Mouse (Mus musculus): Measurements from ENCODE around the gene Zscan22. TPM values are rescaled to one million over a fixed set of nuclear protein-coding genes. Genes with fewer than 3 reads are reported as not detected.
"Not testable (repeated sequence)": the region's sequence is repeated elsewhere in the genome, so short reads cannot be mapped to it uniquely, and the experiment has no call there.

Gene Zscan22
- polyA plus RNA-seq, 1 experiment from 2014 or later: 2.3 TPM

DNA sequence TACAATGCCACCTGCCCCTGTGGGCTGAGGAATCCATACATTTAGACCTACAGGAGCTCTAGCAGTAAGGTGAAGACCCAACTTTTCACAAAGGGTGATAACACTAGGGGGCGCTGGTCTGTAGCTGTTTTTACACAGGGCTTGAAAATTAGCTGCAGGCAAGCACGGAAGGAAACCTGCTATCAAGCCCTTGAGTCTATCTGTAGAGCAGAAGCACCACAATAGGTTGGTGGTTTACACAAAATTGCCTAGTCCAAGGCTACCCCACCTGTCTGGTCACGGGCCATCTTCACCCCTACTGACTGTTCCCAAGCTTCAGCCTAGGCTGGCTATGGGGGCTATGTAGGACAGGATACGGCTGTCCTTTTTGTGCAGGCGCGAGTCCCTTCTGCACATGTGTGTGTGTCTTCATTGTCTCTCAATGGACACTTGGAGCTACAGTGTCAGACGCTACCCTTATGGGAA is 11.9 kb downstream of the Zscan22 start:
- peak; percentile 92 for TF ChIP-seq CTCF (IDR thresholded peaks at IDR 0.05; ENCODE audit: low read depth)
- TF ChIP-seq EP300 (IDR thresholded peaks at IDR 0.05; ENCODE audit: low read depth): no peak
- WGBS (ENCODE audit: insufficient replicate concordance): 17% methylated on average over 7 of the region's 7 CpGs
- Histone ChIP-seq H3K36me3 (replicated peaks; ENCODE audit: insufficient read depth, low read length) (peaks cover 24% of the 10 kb centered on the region), H3K27me3 (ENCODE audit: insufficient read depth, low read length) (no peaks in the 10 kb centered on the region), H3K27ac (ENCODE audit: low read depth) (peak overlapping the region; percentile 91), H3K9ac (replicated peaks) (peak overlapping the region; percentile 69), H3K4me3 (ENCODE audit: low read depth, low read length) (peak overlapping the region; percentile 62), H3K9me3 (ENCODE audit: low read length) (no peaks in the 10 kb centered on the region), H3K4me2 (ENCODE audit: low read depth, low read length) (peak overlapping the region; percentile 84), H3K4me1 (ENCODE audit: insufficient read depth) (peaks cover 6% of the 10 kb centered on the region; the same call in 1 of the 2 replicates)
- ATAC-seq: peak; percentile 51
- DNase-seq: peak; percentile 86

DNA sequence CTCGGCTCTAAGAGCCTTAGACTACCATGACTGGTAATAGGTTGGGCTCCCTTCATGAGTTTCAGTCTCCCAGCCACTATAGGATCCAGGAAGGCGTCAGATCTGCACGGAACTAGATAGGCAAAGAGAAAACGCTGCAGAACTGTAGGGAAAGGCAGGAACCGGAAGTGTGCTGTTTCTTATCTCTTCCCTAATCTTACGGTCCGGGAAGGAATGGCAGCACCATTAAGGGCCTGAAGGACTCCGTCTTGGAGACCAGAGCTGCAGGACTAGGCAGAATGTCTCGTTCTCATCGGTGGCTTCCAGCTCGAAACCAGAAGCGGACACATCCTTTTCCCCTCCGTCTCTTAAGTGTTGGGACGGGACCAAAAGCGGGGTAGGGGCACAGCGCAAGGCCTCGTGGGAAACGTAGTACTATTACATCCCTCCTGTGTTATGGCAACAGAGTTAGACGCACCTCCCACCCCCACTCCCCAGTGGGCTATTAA is 12.6 kb downstream of the Zscan22 start:
- ATAC-seq (peak; percentile 80), DNase-seq (peak; percentile 61)
- Histone ChIP-seq H3K4me2 (ENCODE audit: low read depth, low read length) (peak overlapping the region; percentile 84), H3K36me3 (replicated peaks; ENCODE audit: insufficient read depth, low read length) (peaks cover 24% of the 10 kb centered on the region), H3K27me3 (ENCODE audit: insufficient read depth, low read length) (no peaks in the 10 kb centered on the region), H3K27ac (ENCODE audit: low read depth) (peak overlapping the region; percentile 91), H3K4me3 (ENCODE audit: low read depth, low read length) (peak overlapping the region; percentile 62), H3K9me3 (ENCODE audit: low read length) (no peaks in the 10 kb centered on the region), H3K4me1 (ENCODE audit: insufficient read depth) (peaks cover 6% of the 10 kb centered on the region; the same call in 1 of the 2 replicates), H3K9ac (replicated peaks) (peak overlapping the region; percentile 69)
- WGBS (ENCODE audit: insufficient replicate concordance): 2% methylated on average over 19 of the region's 19 CpGs
- TF ChIP-seq CTCF (IDR thresholded peaks at IDR 0.05; ENCODE audit: low read depth) (no peak), EP300 (IDR thresholded peaks at IDR 0.05; ENCODE audit: low read depth) (no peak)

DNA sequence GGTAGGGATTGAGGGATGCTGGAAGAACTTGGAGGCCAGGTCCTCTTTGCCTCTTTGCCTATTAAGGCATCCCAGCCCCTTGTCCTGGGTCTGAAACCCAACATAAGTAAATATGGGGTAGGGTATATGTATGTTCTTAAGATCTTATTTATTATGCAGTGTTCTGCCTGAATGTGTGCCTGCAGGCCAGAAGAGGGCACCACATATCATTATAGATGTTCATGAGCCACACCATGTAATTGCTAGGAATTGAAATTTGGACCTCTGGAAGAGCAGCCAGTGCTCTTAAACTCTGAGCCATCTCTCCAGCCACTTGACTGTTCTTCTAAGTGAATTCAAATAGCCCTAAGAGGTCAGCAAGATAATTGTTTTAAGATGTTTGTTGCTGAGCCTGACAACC is 15.9 kb downstream of the Zscan22 start:
- ATAC-seq (no peak), DNase-seq (no peak)

DNA sequence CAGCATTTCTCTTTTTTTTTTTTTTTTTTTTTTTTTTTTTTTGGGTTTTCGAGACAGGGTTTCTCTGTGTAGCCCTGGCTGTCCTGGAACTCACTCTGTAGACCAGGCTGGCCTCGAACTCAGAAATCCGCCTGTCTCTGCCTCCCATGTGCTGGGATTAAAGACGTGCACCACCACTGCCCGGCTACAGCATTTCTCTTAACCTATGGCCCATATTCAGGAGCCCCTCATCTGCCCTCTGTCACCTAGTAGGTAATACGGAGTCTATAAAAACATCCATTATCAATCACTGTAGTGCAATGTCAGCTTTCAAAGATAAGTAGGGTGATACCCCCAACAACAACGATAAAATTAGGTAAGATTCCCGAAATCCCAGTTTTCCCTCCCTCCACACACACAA is 22.9 kb downstream of the Zscan22 start:
- Histone ChIP-seq H3K4me2 (ENCODE audit: low read depth, low read length) (peak overlapping the region; percentile 29; the same call in 1 of the 2 replicates), H3K4me1 (ENCODE audit: insufficient read depth) (peaks cover 14% of the 10 kb centered on the region), H3K36me3 (replicated peaks; ENCODE audit: insufficient read depth, low read length) (peaks cover 23% of the 10 kb centered on the region)
- 80% methylated on average over 7 of the region's 8 CpGs for WGBS (ENCODE audit: insufficient replicate concordance)
- not testable (repeated sequence) for H3K4me3 ChIP-seq (ENCODE audit: low read depth, low read length); H3K27ac ChIP-seq (ENCODE audit: low read depth); DNase-seq; ATAC-seq; H3K27me3 ChIP-seq (ENCODE audit: insufficient read depth, low read length); H3K9me3 ChIP-seq (ENCODE audit: low read length); H3K9ac ChIP-seq (replicated peaks)

More for the DNA sequence above, 15.9 kb downstream of the Zscan22 start:
- TF ChIP-seq CTCF (IDR thresholded peaks at IDR 0.05; ENCODE audit: low read depth) (peak; percentile 66), EP300 (IDR thresholded peaks at IDR 0.05; ENCODE audit: low read depth) (no peak)
- Histone ChIP-seq H3K4me3 (ENCODE audit: low read depth, low read length) (no peak overlapping the region), H3K36me3 (replicated peaks; ENCODE audit: insufficient read depth, low read length) (peaks cover under 1% of the 10 kb centered on the region; the same call in 1 of the 2 replicates), H3K4me1 (ENCODE audit: insufficient read depth) (peaks cover 6% of the 10 kb centered on the region; the same call in 1 of the 2 replicates), H3K27ac (ENCODE audit: low read depth) (no peak overlapping the region), H3K9ac (replicated peaks) (no peak overlapping the region), H3K9me3 (ENCODE audit: low read length) (no peaks in the 10 kb centered on the region), H3K27me3 (ENCODE audit: insufficient read depth, low read length) (no peaks in the 10 kb centered on the region), H3K4me2 (ENCODE audit: low read depth, low read length) (no peak overlapping the region)

DNA sequence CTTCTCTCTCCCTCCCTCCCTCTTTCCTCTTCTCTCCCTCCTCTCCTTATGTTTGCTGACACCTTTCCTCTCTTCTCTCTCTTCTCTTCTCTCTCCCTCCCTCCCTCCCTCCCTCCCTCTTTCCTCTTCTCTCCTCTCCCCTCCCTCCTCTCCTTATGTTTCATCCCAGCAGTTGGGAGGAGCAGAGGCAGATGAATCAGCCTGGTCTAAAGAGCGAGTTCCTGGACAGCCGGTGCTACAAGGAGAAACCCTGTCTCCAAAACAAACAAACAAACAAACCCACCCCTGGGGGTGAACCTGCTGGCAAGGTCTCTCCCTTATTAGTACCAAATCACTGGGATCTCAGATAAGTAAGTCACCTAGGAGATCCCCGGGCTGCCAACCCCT is 23.7 kb downstream of the Zscan22 start:
- peak overlapping the region; percentile 97 for H3K4me2 ChIP-seq (ENCODE audit: low read depth, low read length)

DNA sequence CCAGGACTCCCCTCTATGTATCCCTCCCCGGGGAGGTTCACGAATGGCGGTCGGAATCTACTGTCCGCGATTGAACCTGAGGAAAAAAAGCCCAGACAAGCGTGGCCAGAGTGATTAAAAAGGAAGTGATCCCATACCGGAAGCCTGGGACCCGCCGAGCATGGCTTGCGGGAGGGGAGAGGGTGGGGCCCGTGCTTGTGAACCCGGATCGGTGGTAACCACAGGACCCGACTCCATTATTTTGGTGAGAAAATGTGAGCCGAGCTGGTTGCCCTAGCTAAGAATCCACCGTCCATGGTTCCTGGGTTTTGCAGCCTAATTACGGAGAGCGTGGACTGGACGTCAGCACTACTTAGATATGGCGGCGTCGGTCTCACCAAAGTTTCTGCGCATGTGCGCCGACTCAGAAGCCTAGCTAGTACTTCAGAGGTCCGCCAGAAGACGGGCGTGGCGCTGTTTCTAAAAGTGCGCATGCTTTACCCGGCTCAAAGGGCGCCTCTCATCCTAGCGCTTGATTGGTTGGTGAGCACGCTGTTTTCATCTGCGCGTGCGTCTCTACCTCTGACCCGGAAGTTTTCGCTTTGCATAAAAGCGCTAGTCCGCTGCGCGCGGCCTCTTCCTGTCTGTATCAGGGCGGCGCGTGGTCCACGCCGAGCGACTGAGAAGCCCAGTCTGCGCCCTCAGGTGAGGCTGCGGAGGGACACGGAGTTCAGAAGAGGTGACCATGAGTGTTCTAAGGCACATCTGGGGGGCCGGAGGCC is 24.3 kb downstream of the Zscan22 start, which contains the start of gene Rps5:
TSS of gene Rps5 (plus strand) at position 586 of the 761 bp plus-strand sequence.
- Histone ChIP-seq H3K4me1 (ENCODE audit: insufficient read depth) (peaks cover 14% of the 10 kb centered on the region), H3K27me3 (ENCODE audit: insufficient read depth, low read length) (no peaks in the 10 kb centered on the region), H3K36me3 (replicated peaks; ENCODE audit: insufficient read depth, low read length) (peaks cover 37% of the 10 kb centered on the region), H3K9ac (replicated peaks) (peak within 1 kb of the TSS; percentile 89), H3K4me3 (ENCODE audit: low read depth, low read length) (peak within 1 kb of the TSS; percentile 78), H3K27ac (ENCODE audit: low read depth) (peak within 1 kb of the TSS; percentile 98), H3K9me3 (ENCODE audit: low read length) (no peaks in the 10 kb centered on the region), H3K4me2 (ENCODE audit: low read depth, low read length) (peak within 1 kb of the TSS; percentile 97)
- ATAC-seq: peak; percentile 98
- TF ChIP-seq CTCF (IDR thresholded peaks at IDR 0.05; ENCODE audit: low read depth): peak; percentile 93
- peak; percentile 64; the same call in 1 of the 2 replicates for TF ChIP-seq EP300 (IDR thresholded peaks at IDR 0.05; ENCODE audit: low read depth)
- DNase-seq: peak; percentile 98
- WGBS (ENCODE audit: insufficient replicate concordance): under 1% methylated on average over 55 of the region's 55 CpGs

More for the DNA sequence above, 23.7 kb downstream of the Zscan22 start:
- H3K36me3 ChIP-seq (replicated peaks; ENCODE audit: insufficient read depth, low read length): peaks cover 31% of the 10 kb centered on the region
- ATAC-seq (no peak), DNase-seq (no peak)
- peak overlapping the region; percentile 89 for H3K9ac ChIP-seq (replicated peaks)
- H3K4me3 ChIP-seq (ENCODE audit: low read depth, low read length): peak overlapping the region; percentile 78
- H3K27ac ChIP-seq (ENCODE audit: low read depth): peak overlapping the region; percentile 98
- no peaks in the 10 kb centered on the region for H3K27me3 ChIP-seq (ENCODE audit: insufficient read depth, low read length)
- no peaks in the 10 kb centered on the region for H3K9me3 ChIP-seq (ENCODE audit: low read length)
- H3K4me1 ChIP-seq (ENCODE audit: insufficient read depth): peaks cover 14% of the 10 kb centered on the region
- WGBS (ENCODE audit: insufficient replicate concordance): 0% methylated on average over 3 of the region's 3 CpGs
- TF ChIP-seq EP300 (IDR thresholded peaks at IDR 0.05; ENCODE audit: low read depth) (no peak), CTCF (IDR thresholded peaks at IDR 0.05; ENCODE audit: low read depth) (no peak)
